Mouse (Mus musculus): ENCODE measurements around the gene Apod. TPM values are rescaled to one million over a fixed set of nuclear protein-coding genes. Genes with fewer than 3 reads are reported as not detected.
"Not testable (repeated sequence)": the region's sequence is repeated elsewhere in the genome, so short reads cannot be mapped to it uniquely, and the experiment has no call there.

The Apod gene
- total RNA-seq, 2 experiments from 2014 or later, result not detected

DNA sequence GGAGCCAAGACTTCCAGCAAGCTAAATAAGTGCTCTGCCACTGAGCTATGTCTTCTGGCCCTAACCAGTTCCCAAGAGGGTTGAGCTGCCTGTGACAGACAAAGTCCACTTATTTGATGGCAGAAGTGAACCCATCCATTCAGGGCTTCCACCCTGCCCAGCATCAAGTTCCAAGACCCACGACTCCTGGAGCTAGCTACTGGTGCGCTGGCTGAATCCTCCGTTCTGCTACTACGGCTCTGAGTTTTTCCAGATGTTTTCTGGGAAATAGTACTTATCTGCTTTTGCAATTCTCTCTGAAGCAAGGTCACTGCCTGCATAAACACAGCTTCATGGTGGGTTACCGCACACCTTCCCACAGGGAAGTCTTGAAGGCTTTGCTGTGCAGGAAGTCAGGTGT lies 11.4 kb upstream of the Apod start:
- ATAC-seq (replicated peaks; ENCODE audit: low FRiP score, low TSS enrichment, poor library complexity, severe bottlenecking), result no peak

DNA sequence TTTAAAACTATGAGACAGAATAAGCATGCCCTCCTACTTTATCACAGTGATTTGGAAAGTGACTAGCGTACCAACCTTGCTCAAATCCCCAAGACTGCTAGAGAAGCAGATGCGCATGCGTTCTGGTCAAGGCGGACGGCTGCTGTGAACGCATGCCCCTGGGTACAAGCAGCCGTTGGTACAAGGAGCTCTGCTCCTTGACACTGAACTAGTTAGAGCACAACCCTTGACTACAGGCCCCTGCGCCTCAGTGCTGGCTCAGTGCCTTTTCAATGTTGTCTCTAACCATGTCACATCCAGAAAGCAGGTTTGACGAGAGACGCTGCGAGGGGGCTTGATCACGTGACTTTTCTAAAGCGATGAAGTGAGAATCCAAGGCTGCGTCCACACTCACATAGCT lies 10.5 kb upstream of the Apod start:
- no peak for ATAC-seq (replicated peaks; ENCODE audit: low FRiP score, low TSS enrichment, poor library complexity, severe bottlenecking)

DNA sequence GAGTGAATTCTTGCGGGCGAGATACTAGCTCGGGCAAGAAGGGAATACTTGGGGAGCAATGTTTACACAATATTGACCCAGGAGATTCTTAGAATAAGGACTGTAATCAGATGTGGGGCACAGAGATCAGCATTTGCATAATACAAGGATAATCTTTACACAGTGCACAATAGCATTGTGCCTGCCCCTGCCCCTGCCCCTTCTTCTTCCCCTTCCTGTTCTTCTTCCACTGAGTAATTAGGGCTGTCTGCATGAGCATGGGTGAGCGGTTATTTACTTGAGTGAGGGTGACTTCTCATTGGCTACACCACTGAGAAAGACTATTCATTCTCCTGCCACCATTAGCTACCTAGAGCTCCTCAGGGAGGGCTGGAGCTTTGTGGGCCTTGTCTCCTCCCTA lies 6.9 kb upstream of the Apod start:
- ATAC-seq (replicated peaks; ENCODE audit: low FRiP score, low TSS enrichment, poor library complexity, severe bottlenecking), result no peak

DNA sequence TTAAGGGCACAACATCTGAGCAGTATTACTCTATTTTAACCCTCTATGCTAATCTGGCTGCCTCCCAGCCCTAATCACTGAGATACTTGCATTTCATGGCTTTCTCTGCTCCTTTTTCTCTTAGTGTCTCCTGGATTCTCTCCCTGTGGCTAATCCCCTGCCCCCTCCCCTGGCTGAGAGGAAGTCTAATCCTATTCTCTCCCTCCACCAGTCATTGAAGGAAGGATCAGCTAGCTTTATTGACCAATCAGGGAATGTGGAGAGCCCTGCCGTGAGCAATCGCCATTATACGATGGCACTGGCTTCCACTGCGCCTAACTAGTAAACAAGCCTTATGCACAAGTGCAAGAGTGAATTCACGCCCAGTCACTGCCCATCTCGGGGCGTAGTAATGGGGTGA lies 6.3 kb upstream of the Apod start:
- ATAC-seq (replicated peaks; ENCODE audit: low FRiP score, low TSS enrichment, poor library complexity, severe bottlenecking), result no peak

DNA sequence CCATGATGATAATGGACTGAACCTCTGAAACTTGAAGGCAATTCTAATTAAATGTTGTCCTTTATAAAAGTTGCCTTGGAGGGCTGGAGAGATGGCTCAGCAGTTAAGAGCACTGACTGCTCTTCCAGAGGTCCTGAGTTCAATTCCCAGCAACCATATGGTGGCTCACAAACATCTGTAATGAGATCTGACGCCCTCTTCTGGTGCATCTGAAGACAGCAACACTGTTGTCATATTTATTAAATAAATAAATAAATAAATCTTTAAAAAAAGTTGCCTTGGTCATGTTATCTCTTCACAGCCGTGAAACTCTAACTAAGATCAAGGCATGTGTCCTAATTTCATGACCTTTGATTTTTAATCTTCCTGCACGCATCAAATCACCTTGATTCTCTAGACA lies 5.1 kb upstream of the Apod start:
- ATAC-seq (replicated peaks; ENCODE audit: low FRiP score, low TSS enrichment, poor library complexity, severe bottlenecking), result not testable (repeated sequence)

DNA sequence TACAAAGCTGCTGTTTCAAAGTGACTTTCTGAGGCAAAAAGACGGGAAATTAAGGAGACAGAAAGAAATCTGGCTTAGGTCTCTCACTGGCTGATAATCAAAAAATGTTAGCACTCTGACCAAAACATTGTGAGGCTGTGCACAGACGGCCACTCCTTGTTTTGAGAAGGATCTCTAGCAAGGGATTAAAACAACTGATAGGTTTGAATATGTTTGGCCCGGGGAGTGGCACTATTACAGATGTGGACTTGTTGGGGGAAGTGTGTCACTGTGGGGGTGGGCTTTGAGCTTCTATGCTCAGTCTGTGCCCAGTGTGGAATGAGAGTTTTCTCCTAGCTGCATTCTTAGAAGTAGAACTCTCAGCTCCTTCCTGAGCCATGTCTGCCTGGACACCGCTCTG lies 4.7 kb upstream of the Apod start:
- ATAC-seq (replicated peaks; ENCODE audit: low FRiP score, low TSS enrichment, poor library complexity, severe bottlenecking), result no peak

DNA sequence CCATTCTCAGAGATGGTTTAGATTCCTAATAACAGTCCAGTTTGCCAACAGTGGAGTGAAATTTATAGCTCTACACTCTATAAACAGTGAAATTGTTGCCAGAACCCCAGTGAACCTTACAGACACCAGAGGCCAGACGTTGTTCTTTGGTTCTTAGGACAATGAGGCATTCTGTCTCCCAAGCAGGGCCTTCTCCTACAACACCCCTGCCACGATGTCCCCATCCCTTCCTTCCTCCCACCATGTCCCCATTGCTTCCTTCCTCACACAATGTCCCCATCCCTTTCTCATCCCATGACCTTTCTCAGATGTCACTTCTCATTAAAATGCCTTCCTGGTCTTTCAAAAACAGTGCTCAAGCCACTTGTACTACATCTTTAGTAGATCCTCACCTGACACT lies 3.8 kb upstream of the Apod start:
- no peak for ATAC-seq (replicated peaks; ENCODE audit: low FRiP score, low TSS enrichment, poor library complexity, severe bottlenecking)

DNA sequence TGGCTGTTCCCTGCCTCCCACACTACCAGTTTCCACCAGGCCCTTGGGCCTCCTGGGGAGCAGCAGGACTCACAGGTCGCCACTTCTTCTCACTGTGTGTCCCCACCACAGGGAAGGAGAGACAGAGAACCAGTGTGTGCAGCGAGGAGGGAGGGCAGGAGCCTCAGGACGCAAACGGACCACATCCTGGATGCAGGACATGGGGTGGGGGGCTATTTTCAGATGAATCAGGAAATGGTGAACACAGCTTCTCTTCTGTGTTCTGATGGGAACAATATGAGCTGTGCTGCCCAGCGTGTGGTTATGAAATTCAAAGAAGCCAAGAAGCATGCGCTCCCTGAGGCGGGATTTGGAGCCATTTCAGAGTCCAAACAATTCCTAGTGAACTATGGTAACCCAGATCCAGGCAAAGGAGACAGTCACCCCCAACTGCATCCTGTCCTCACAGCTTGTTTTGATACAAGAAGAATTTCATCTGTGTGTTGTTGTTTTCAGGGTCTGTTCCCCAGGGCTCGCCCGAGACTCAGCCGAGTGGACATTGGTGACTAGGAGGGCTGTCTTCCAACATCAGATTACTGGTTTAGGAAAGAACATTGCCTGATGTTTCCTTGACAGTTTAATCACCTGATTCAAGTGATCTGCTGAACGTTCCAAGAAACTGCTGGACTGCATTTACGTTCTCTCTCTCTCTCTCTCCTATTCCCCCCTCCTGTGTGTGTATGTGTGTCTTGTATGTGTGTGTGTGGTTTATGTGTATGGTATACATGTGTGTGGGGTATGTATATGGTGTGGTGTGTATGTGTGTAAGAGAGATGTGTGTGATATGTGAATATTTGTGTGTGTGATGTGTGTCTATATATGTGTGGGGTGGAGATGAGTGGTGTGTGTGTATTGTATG lies 1.9 kb upstream of the Apod start:
- not testable (repeated sequence) for ATAC-seq (replicated peaks; ENCODE audit: low FRiP score, low TSS enrichment, poor library complexity, severe bottlenecking)

DNA sequence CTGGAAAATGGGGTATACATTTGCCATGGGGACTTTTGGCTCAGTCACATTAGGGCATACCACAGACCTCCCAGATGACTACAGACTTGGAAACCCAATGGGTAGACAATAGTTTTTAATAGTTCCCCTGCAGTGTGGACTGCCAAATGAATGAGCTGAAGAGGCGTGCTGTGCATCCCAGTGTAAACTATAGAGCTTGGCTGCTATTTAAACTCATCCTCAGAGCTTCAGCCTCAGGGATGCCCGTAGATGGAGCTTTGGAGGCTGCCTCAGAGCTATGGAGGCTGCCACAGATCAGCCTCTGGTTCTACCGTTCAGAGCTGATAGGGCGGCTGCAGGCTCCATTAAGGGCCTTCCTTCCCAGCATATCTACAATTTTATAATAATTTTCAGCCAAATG lies 686 bp upstream of the Apod start:
- ATAC-seq (replicated peaks; ENCODE audit: low FRiP score, low TSS enrichment, poor library complexity, severe bottlenecking), result no peak

DNA sequence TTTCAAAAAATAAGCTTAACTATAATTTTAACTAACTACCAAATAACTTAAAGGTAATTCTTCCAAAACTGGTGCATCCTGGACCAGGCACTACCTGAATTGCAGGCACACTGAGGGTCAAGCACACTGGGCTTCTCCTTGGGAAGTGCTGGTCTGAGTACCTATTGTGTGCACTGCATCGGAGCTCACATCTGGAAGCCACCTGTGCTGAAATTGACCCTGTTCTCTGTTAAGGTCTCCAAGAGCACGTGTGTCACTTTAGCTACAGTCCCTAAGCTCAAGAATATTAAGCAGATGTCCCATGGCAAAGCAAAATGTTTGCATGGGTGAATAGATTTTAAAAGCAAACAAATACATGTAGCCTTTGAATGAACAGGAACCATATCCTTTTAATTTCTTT lies 997 bp downstream of the Apod start:
- ATAC-seq (replicated peaks; ENCODE audit: low FRiP score, low TSS enrichment, poor library complexity, severe bottlenecking), result no peak

DNA sequence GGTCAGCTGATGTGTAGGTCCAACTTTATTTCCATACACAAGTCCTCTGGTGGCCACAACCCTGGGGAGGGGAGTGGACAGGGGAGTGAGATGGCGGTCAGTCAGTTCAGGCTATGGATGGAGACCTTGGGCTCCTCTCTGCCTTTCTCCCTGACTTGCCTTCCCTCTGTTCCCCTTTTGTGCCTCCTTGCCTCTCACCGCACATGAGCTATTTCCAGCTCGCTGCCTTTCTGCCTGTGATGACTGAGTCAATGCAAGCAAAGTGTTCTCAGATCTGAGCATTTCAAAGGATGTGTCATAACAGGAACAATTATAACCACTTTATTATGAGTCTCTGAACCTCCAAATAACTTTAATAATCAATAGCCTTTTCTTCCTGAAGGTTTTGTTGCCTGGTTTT lies 2.3 kb downstream of the Apod start:
- no peak for ATAC-seq (replicated peaks; ENCODE audit: low FRiP score, low TSS enrichment, poor library complexity, severe bottlenecking)

DNA sequence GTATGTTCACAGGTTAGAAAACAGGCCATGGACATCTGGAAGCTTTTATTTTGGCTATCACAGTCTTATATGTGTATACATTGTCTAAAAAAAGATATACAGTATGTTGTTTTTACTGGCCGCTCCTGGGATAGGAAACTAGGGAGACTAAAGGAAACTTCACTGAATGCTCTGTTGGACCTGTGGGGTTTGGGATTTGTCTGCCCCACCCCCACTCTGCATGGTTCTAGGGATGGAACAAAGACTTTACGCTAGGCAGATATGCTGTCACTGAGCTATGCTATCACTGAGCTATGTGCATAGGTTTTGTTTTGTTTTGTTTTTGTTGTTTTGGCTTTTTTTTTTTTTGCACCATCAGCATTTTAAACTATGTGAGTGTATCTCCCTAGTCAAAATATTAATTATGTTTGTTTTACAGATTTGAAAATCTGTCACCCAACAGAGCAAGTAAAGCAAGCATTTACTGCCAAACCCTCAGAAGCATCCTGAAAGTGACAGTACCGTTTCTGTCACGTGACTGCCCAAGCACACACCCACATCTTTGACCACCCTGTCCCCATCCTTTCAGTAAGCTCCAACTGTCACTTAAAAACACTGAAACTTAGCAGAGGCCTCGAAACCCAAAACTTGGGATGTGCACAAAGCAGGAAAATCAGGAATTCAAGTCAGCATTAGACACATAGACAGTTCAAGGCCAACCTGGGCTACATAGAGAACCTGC lies 9.2 kb downstream of the Apod start:
- no peak for ATAC-seq (replicated peaks; ENCODE audit: low FRiP score, low TSS enrichment, poor library complexity, severe bottlenecking)

DNA sequence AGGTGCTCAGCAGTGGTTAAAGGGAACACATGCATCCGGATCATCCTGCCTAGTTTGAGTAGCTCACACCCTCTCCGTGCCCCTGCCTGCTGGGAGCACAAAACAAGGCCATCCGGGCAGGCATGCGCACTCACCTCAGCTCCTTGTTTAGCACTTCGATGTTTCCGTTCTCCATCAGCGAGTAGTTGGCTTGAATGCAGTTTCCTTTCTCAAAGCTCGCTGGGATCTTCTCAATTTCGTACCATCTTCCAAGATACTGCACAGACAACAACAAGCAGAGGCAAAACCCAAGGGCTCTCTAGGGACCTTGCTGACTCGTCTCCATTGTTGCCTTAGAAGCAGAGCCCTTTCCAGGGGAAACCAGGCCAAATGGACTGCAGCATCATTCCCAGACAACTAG lies 11.3 kb downstream of the Apod start:
- ATAC-seq (replicated peaks; ENCODE audit: low FRiP score, low TSS enrichment, poor library complexity, severe bottlenecking), result no peak

DNA sequence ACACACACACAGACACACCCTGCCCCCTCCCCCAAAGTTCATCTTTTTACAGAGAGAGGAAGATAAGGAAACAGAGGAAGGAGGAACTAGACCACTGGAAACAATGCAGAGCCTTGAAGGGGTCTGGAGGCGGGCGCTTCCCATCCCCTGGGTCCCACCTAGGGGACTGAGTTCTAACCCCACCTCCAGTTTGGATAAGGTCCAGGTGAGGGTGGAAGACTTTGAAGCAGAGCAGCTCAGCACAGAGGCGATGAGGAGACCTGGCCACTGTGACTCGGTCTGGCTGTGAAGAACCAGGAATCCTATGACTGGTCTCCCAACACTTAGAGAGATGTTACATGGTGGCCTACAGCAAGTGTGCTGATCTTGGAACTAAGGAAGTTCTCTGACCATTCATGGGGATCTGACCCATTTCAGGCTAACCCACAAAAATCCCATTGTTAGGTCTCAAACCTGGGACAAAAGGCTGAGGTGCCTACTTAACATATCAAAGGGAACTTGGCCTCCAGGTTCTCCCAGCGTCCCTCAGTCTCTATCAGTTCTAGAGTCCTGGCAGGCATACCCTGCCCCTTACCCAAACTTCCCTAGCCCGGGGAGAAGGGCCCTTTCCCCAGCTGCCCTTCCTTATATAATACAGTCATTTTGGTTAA lies 13.6 kb downstream of the Apod start:
- no peak for ATAC-seq (replicated peaks; ENCODE audit: low FRiP score, low TSS enrichment, poor library complexity, severe bottlenecking)

DNA sequence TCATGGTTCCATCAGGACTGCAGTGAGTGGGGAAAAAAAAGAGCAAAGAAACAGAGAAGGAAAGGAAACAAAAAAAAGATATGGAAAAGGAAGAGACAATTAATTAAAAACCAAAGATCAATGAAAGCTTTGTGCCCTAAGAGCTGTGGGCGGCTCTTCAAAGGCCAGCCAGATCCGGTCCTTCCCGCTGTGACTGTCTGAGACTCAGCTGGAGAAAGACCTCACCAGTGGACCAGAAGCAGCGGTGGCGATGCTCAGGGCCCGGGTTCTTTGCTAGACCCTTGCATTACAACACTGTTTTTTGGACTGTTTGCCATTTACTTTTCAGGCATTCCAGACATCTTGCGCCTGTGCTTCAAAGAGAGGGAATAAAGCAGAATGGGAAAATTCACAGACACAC lies 14.1 kb downstream of the Apod start:
- ATAC-seq (replicated peaks; ENCODE audit: low FRiP score, low TSS enrichment, poor library complexity, severe bottlenecking), result no peak

DNA sequence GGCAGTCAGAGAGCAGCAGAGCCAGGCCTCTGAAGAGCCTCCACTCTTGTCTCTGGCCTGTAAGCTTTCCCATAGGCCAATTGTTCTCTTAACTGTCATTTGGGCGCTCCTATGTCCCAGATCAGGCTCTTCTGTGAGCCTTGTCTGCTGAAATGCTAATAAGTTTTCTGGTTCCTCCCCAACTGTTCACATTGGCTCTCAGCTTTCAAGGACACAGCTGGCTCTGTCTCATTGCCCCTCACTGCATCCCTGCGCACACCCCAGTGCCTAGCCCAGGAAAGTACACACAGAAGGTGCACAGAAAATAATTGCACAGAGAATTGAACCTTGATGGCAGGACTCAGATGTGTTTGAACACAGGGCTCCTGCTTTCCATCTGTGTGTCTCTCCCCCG lies 14.7 kb downstream of the Apod start:
- no peak for ATAC-seq (replicated peaks; ENCODE audit: low FRiP score, low TSS enrichment, poor library complexity, severe bottlenecking)

DNA sequence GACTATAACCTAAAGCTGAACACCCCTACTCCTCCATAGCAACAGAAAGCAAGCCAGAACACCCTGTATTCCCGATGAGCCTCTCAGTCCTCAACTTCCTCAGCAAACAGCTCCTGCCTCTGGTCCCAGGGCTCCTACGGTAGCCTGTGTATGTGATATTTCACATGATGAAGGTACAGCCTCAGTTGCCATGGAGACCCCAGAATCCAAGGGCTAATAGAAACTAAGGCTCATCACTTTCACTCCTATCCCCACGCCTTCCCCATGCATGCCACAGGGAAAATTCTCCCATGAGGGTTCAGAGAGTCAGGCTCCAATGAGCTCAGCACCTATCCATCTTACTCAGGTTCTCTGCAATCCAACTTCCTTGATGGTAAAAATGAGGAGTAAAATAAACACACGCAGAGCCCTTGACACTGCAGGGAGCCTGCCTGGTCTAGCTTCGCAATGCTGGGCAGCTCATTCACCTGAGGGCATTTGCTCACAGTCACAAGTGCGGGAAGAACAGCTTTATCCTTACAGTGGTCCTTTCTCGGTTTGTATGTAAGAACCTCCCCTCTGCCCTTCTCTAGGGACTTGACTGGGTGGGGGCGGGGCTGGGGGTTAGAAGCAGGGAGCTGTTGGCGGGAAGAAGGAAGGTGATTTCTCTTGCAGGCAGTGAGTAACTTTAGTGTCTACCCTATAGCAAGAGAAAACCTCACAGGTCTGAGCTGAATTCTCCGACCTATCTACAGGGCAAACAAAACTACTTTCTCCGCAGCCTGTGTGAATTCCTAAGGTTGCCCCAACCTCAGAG lies 15.2 kb downstream of the Apod start:
- no peak for ATAC-seq (replicated peaks; ENCODE audit: low FRiP score, low TSS enrichment, poor library complexity, severe bottlenecking)

DNA sequence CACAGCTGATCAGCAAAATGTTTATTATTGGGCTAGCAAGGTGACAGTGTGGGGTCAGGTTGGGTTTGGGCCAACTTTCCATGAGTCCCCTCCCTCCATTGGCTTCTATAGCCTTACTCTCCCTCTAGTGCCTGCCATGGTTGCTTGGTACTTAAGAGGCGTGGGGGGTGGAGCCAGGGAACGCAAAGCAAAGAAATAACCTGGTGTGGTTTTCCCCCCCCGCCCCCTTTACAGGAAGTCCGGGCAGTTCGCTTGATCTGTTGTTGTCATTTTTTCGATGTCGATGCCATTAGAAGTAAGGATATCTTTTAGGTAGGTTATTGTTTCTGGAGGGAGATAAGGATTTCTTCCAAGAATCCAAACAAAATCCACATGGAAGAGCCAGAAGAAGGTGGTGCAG lies 17.5 kb downstream of the Apod start:
- no peak for ATAC-seq (replicated peaks; ENCODE audit: low FRiP score, low TSS enrichment, poor library complexity, severe bottlenecking)

DNA sequence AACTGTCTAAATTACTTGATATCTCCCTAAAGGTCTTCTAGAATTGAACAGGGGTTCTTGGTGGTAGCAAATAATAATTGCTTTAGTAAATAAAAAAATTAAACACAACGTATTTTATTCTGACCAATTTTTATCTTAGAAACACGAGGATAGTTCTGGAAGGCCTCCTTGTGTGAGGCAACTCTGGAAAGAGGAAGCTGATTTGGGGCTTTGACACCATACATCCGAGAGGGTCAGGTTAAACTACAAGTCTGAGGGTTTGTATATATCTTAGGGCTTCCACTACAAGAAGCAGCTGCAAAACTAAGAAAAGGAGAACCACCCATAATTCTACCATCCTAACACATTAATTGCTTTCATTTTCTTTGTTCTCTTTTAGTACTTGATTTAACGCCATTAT lies 20.8 kb downstream of the Apod start:
- no peak for ATAC-seq (replicated peaks; ENCODE audit: low FRiP score, low TSS enrichment, poor library complexity, severe bottlenecking)
